Mouse (Mus musculus) liver, adult 2 months (tissue): Measurements from ENCODE around the gene Cd274.

Source experiments
- CTCF ChIP-seq: fragments of 200-500 bp; IDR thresholded peaks from 2 replicates; pipeline ENCODE4 v1.5.1; 2011; ENCODE audit warnings: low read depth, low read length, control low read depth
- POLR2A ChIP-seq: fragments of 200-500 bp; IDR thresholded peaks from 2 replicates; pipeline ENCODE4 v1.6.1; 2011; ENCODE audit warnings: low read length, control low read depth; ENCODE audit not compliant: insufficient read depth; ENCODE audit errors: extremely low read depth

DNA sequence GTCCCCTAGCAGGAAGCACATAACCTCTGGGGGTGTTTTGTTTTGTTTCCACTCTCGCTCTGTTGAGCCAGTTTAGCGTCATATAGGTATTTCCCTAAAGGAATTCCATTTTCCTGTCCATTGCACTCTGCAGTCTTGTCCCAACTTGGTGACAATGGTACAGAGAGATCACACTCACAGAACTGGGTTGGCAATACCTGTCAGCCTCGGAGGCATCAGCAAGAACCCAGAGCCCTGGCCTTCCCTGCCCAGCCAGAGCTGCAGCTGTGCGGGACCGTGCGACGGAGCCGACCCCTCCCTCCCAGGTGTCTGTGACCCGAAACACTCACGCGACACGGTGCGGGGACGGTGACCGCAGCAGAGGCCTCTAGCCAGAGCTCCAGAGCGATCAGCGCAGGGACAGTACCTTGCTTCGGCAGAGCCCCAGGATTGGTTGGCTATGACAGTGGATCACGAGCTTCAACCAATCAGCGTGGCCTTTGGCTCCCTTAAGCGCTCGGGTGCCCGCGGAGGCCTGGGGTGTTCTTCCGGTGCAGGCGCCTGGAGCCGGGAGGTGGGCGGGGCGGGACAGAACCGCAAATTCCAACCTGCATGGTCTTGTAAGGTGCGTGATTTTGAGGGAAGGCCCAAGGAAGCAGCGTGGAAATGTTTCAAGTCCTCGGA is 5.7 kb upstream of the Cd274 start:
- TF ChIP-seq POLR2A (0 out of 2 replicates have a peak, but pooled peaks have one; percentile 35), CTCF (no peak)
